Mouse (Mus musculus) heart, adult 8-10 months (tissue): ENCODE results near the gene Olfr889. TPM values are rescaled to one million over a fixed set of nuclear protein-coding genes. Genes with fewer than 3 reads are reported as not detected.
"Not testable (repeated sequence)": the region's sequence is repeated elsewhere in the genome, so short reads cannot be mapped to it uniquely, and the experiment has no call there.

ENCODE experiments used
- DNase-seq: peaks from one replicate; pipeline ENCODE4 v3.0.0; 2022; ENCODE audit warnings: low spot score
- total RNA-seq, 4 experiments: library from RNA; stranded (reverse); gene quantifications; 2 replicates each; pipeline ENCODE4 v1.2.4; 2022

The Olfr889 gene
- not detected for total RNA-seq

- DNase-seq = no peak
Measured at GRCm38 (mm10) chr9:38114898-38115297, at the start of gene Olfr889. Gene Olfr889 (plus strand): TSS chr9:38115198.

GRCm38 (mm10) chr9:38083772-38084171, 31.2 kb upstream of the Olfr889 start, which contains the start of gene Olfr887:
Gene Olfr887 (plus strand): TSS chr9:38084072.
- no peak for DNase-seq

GRCm38 (mm10) chr9:38107828-38108227, 7.2 kb upstream of the Olfr889 start, which contains the start of gene Olfr888:
Gene Olfr888 (plus strand): TSS chr9:38108128.
- no peak for DNase-seq

- DNase-seq = no peak
Measured at GRCm38 (mm10) chr9:38142217-38142616, 27.2 kb downstream of the Olfr889 start, which contains the start of gene Olfr890. Gene Olfr890 (plus strand): TSS chr9:38142517.

- not testable (repeated sequence) for DNase-seq
Measured at GRCm38 (mm10) chr9:38168341-38168740, 53.3 kb downstream of the Olfr889 start.

Other genes starting within 250 kb of the Olfr889 start
- gene Olfr145, start 218.5 kb upstream of the Olfr889 start, total RNA-seq = not detected
- gene Olfr878, start 197.4 kb upstream of the Olfr889 start, total RNA-seq = not detected
- not detected for gene Olfr881, start 123.4 kb upstream of the Olfr889 start, total RNA-seq
- gene Olfr883, start 89.4 kb upstream of the Olfr889 start, total RNA-seq = not detected
- gene Olfr884, start 68.6 kb upstream of the Olfr889 start, total RNA-seq = not detected
- gene Olfr885, start 53.9 kb upstream of the Olfr889 start, total RNA-seq = not detected
- gene Olfr887, start 31.1 kb upstream of the Olfr889 start, total RNA-seq = not detected
- not detected for gene Olfr888, start 7.1 kb upstream of the Olfr889 start, total RNA-seq
- gene Olfr890, start 27.3 kb downstream of the Olfr889 start, total RNA-seq = not detected
- gene Olfr891, start 65.6 kb downstream of the Olfr889 start, total RNA-seq = not detected
- not detected for gene Olfr893, start 93.2 kb downstream of the Olfr889 start, total RNA-seq
- not detected for gene Olfr894, start 102.9 kb downstream of the Olfr889 start, total RNA-seq
- not detected for gene Olfr143, start 137.6 kb downstream of the Olfr889 start, total RNA-seq
- gene Olfr895, start 152.7 kb downstream of the Olfr889 start, total RNA-seq = not detected
- not detected for gene Olfr896-ps1, start 175.9 kb downstream of the Olfr889 start, total RNA-seq
- not detected for gene Olfr25, start 213.9 kb downstream of the Olfr889 start, total RNA-seq
- gene Olfr898, start 233.2 kb downstream of the Olfr889 start, total RNA-seq = not detected